Mouse (Mus musculus): ENCODE data around the gene Insig2.

Insig2 gene

GRCm38 (mm10) chr1:121332485-121332884, at the start of gene Insig2:
Gene Insig2, minus strand, starts transcription at chr1:121332589.
- no peak for DNase-seq (ENCODE audit: low read depth, low spot score)

GRCm38 (mm10) chr1:121381562-121381961, 49.2 kb upstream of the Insig2 start:
- DNase-seq (ENCODE audit: low read depth, low spot score): no peak

GRCm38 (mm10) chr1:121380033-121380432, 47.6 kb upstream of the Insig2 start:
- DNase-seq (ENCODE audit: low read depth, low spot score): no peak

- no peak for DNase-seq (ENCODE audit: low read depth, low spot score)
Measured at GRCm38 (mm10) chr1:121377901-121378300, 45.5 kb upstream of the Insig2 start.

GRCm38 (mm10) chr1:121377410-121377809, 45.0 kb upstream of the Insig2 start:
- no peak for DNase-seq (ENCODE audit: low read depth, low spot score)

GRCm38 (mm10) chr1:121373631-121374030, 41.2 kb upstream of the Insig2 start:
- no peak for DNase-seq (ENCODE audit: low read depth, low spot score)

- DNase-seq (ENCODE audit: low read depth, low spot score): no peak
Measured at GRCm38 (mm10) chr1:121372656-121373055, 40.3 kb upstream of the Insig2 start.

GRCm38 (mm10) chr1:121371449-121371848, 39.1 kb upstream of the Insig2 start:
- DNase-seq (ENCODE audit: low read depth, low spot score): no peak

- DNase-seq (ENCODE audit: low read depth, low spot score): no peak
Measured at GRCm38 (mm10) chr1:121367257-121367656, 34.9 kb upstream of the Insig2 start.

- peak; percentile 23 for DNase-seq (ENCODE audit: low read depth, low spot score)
Measured at GRCm38 (mm10) chr1:121360561-121360960, 28.2 kb upstream of the Insig2 start.

- DNase-seq (ENCODE audit: low read depth, low spot score): no peak
Measured at GRCm38 (mm10) chr1:121359680-121360079, 27.3 kb upstream of the Insig2 start.

GRCm38 (mm10) chr1:121353779-121354178, 21.4 kb upstream of the Insig2 start:
- DNase-seq (ENCODE audit: low read depth, low spot score): no peak

- no peak for DNase-seq (ENCODE audit: low read depth, low spot score)
Measured at GRCm38 (mm10) chr1:121351037-121351436, 18.6 kb upstream of the Insig2 start.

- DNase-seq (ENCODE audit: low read depth, low spot score): no peak
Measured at GRCm38 (mm10) chr1:121350616-121351015, 18.2 kb upstream of the Insig2 start.

GRCm38 (mm10) chr1:121348875-121349847, 16.8 kb upstream of the Insig2 start:
- DNase-seq (ENCODE audit: low read depth, low spot score): no peak

- DNase-seq (ENCODE audit: low read depth, low spot score): no peak
Measured at GRCm38 (mm10) chr1:121343966-121344365, 11.6 kb upstream of the Insig2 start.

- DNase-seq (ENCODE audit: low read depth, low spot score): no peak
Measured at GRCm38 (mm10) chr1:121335789-121336188, 3.4 kb upstream of the Insig2 start.

- no peak for DNase-seq (ENCODE audit: low read depth, low spot score)
Measured at GRCm38 (mm10) chr1:121333986-121334703, 1.8 kb upstream of the Insig2 start.

GRCm38 (mm10) chr1:121330621-121331020, 1.8 kb downstream of the Insig2 start:
- no peak for DNase-seq (ENCODE audit: low read depth, low spot score)

GRCm38 (mm10) chr1:121329391-121329790, 3.0 kb downstream of the Insig2 start:
- DNase-seq (ENCODE audit: low read depth, low spot score): no peak

- no peak for DNase-seq (ENCODE audit: low read depth, low spot score)
Measured at GRCm38 (mm10) chr1:121328193-121328555, 4.2 kb downstream of the Insig2 start.

GRCm38 (mm10) chr1:121327344-121328192, 4.8 kb downstream of the Insig2 start:
- peak; percentile 98 for DNase-seq (ENCODE audit: low read depth, low spot score)
